8 mouse cellular contexts compared by ENCODE assay signal in genomic region chrX:20291282-20292039, GRCm38 (mm10). TPM values are rescaled to one million over a fixed set of nuclear protein-coding genes. Genes with fewer than 3 reads are reported as not detected.
DNase-seq lines count a peak whose midpoint lies in the region; ATAC-seq lines count a peak whose summit lies in the region.

Gene Slc9a7 (minus strand): TSS chrX:20291807.

- no peaks in the 10 kb centered on the region for H3K27me3 ChIP-seq in forebrain, embryonic 15.5 days
- peaks cover 9% of the 10 kb centered on the region for H3K27me3 ChIP-seq in liver, embryonic 16.5 days (ENCODE audit: control insufficient read depth, insufficient read depth, low read depth, low read length)
- no peaks in the 10 kb centered on the region for H3K27me3 ChIP-seq in neural tube, embryonic 12.5 days (replicated peaks)
- no peaks in the 10 kb centered on the region for H3K27me3 ChIP-seq in stomach, embryonic 16.5 days (ENCODE audit: control insufficient read depth, insufficient read depth, low read length)

- peak within 1 kb of the TSS; percentile 63 for H3K9ac ChIP-seq in forebrain, embryonic 15.5 days (replicated peaks)
- H3K9ac ChIP-seq in liver, embryonic 16.5 days (ENCODE audit: low read depth, low read length) = no peak within 1 kb of the TSS
- H3K9ac ChIP-seq in neural tube, embryonic 12.5 days = peak within 1 kb of the TSS; percentile 55
- H3K9ac ChIP-seq in stomach, embryonic 16.5 days (ENCODE audit: low read length) = peak within 1 kb of the TSS; percentile 63

- no peaks in the 10 kb centered on the region for H3K9me3 ChIP-seq in forebrain, embryonic 15.5 days
- no peaks in the 10 kb centered on the region for H3K9me3 ChIP-seq in liver, embryonic 16.5 days (replicated peaks; ENCODE audit: control insufficient read depth, low read length)
- no peaks in the 10 kb centered on the region for H3K9me3 ChIP-seq in neural tube, embryonic 12.5 days
- no peaks in the 10 kb centered on the region for H3K9me3 ChIP-seq in stomach, embryonic 16.5 days (replicated peaks; ENCODE audit: control insufficient read depth, low read length)

- intact Hi-C loops in heart, postnatal 10 days (cut with DNase I) = no loop called here

- H3K4me3 ChIP-seq in brown adipose tissue, adult 24 weeks (ENCODE audit: insufficient read depth, low read depth, low read length) = peak within 1 kb of the TSS; percentile 49
- H3K4me3 ChIP-seq in forebrain, embryonic 15.5 days = peak within 1 kb of the TSS; percentile 64
- H3K4me3 ChIP-seq in liver, embryonic 16.5 days (ENCODE audit: low read depth, low read length) = peak within 1 kb of the TSS; percentile 53
- H3K4me3 ChIP-seq in neural tube, embryonic 12.5 days = peak within 1 kb of the TSS; percentile 56
- peak within 1 kb of the TSS; percentile 58 for H3K4me3 ChIP-seq in stomach, embryonic 16.5 days (replicated peaks; ENCODE audit: low read length)

- 11% methylated on average over 43 of the region's 65 CpGs for whole genome bisulfite sequencing in forebrain, embryonic 15.5 days
- WGBS in liver, embryonic 16.5 days (ENCODE audit: insufficient replicate concordance) = 16% methylated on average over 58 of the region's 65 CpGs
- WGBS in neural tube, embryonic 12.5 days = 15% methylated on average over 54 of the region's 65 CpGs
- 12% methylated on average over 45 of the region's 65 CpGs for WGBS in stomach, embryonic 16.5 days

- peak within 1 kb of the TSS; percentile 59 for H3K4me2 ChIP-seq in forebrain, embryonic 15.5 days (replicated peaks)
- H3K4me2 ChIP-seq in liver, embryonic 16.5 days (ENCODE audit: low read depth, low read length) = peak within 1 kb of the TSS; percentile 61
- H3K4me2 ChIP-seq in neural tube, embryonic 12.5 days (replicated peaks) = peak within 1 kb of the TSS; percentile 67
- peak within 1 kb of the TSS; percentile 72 for H3K4me2 ChIP-seq in stomach, embryonic 16.5 days (ENCODE audit: low read depth, low read length)

- peak; percentile 91 for ATAC-seq in forebrain, embryonic 15.5 days (replicated peaks)
- ATAC-seq in liver, embryonic 16.5 days (ENCODE audit: low read depth) = peak; percentile 75
- peak; percentile 91 for ATAC-seq in neural tube, embryonic 12.5 days (ENCODE audit: low FRiP score, low read depth)
- ATAC-seq in stomach, embryonic 16.5 days (ENCODE audit: insufficient read depth, low FRiP score) = peak; percentile 80; the same call in 1 of the 2 replicates

- H3K4me1 ChIP-seq in brown adipose tissue, adult 24 weeks (ENCODE audit: control insufficient read depth, insufficient read depth, insufficient read length, low read length) = no peaks in the 10 kb centered on the region
- H3K4me1 ChIP-seq in forebrain, embryonic 15.5 days = no peaks in the 10 kb centered on the region
- H3K4me1 ChIP-seq in liver, embryonic 16.5 days (ENCODE audit: control insufficient read depth, low read depth, low read length) = no peaks in the 10 kb centered on the region
- no peaks in the 10 kb centered on the region for H3K4me1 ChIP-seq in neural tube, embryonic 12.5 days
- no peaks in the 10 kb centered on the region for H3K4me1 ChIP-seq in stomach, embryonic 16.5 days (ENCODE audit: control insufficient read depth, insufficient read depth, low read length)

- H3K36me3 ChIP-seq in forebrain, embryonic 15.5 days = no peaks in the 10 kb centered on the region
- no peaks in the 10 kb centered on the region for H3K36me3 ChIP-seq in liver, embryonic 16.5 days (ENCODE audit: control insufficient read depth, insufficient read depth)
- H3K36me3 ChIP-seq in neural tube, embryonic 12.5 days = no peaks in the 10 kb centered on the region
- no peaks in the 10 kb centered on the region for H3K36me3 ChIP-seq in stomach, embryonic 16.5 days (ENCODE audit: control insufficient read depth, insufficient read depth, low read length)

- H3K27ac ChIP-seq in brown adipose tissue, adult 24 weeks (replicated peaks; ENCODE audit: low read depth, low read length) = no peak within 1 kb of the TSS
- 0 out of 2 replicates have a peak within 1 kb of the TSS, but pooled peaks have one; percentile 27 for H3K27ac ChIP-seq in forebrain, embryonic 15.5 days (replicated peaks)
- no peak within 1 kb of the TSS for H3K27ac ChIP-seq in liver, embryonic 16.5 days (ENCODE audit: low read length)
- H3K27ac ChIP-seq in neural tube, embryonic 12.5 days = no peak within 1 kb of the TSS
- H3K27ac ChIP-seq in stomach, embryonic 16.5 days (ENCODE audit: low read length) = no peak within 1 kb of the TSS

- peak; percentile 81 for DNase-seq in B cell, adult 2 months
- DNase-seq in heart, postnatal 10 days = peak; percentile 56 to 67
- DNase-seq in kidney, postnatal 4 days = peak; percentile 65 to 80

RNA-seq across cellular contexts. Expression of gene Slc9a7, which starts in this region (rescaled TPM):
- not detected in 2 replicates for polyA plus RNA-seq in brown adipose tissue, adult 24 weeks (2012; ENCODE audit: insufficient read depth, insufficient read length, missing spikeins)
- polyA plus RNA-seq in forebrain, embryonic 15.5 days (2015; fragmentation: Nextera tagmentation; extraction: Ambion mirVana) = 5.0 and 5.3 TPM in 2 replicates
- total RNA-seq in heart, postnatal 10 days (2021) = 10 to 100 TPM in 1 of 2 experiments, 1 to 10 TPM in 1; 9.4 to 11.2 TPM
- polyA plus RNA-seq in liver, embryonic 16.5 days (2015; fragmentation: Nextera tagmentation; extraction: Ambion mirVana) = 0.23 and 0.63 TPM in 2 replicates
- polyA plus RNA-seq in neural tube, embryonic 12.5 days (2016; fragmentation: Nextera tagmentation; extraction: Ambion mirVana) = 3.4 and 5.0 TPM in 2 replicates
- 0.59 and 0.70 TPM in 2 replicates for polyA plus RNA-seq in stomach, embryonic 16.5 days (2015; fragmentation: Nextera tagmentation; extraction: Ambion mirVana)

Comparison
In these comparisons a context has a peak if more than half of its experiments do, and no peak if none do; other contexts are left out.
1. Peak in ATAC-seq, H3K4me3 ChIP-seq and H3K4me2 ChIP-seq in liver, embryonic 16.5 days; RNA of the gene not detected or under 1 TPM.
2. Peak in ATAC-seq, H3K4me3 ChIP-seq, H3K9ac ChIP-seq and H3K4me2 ChIP-seq in stomach, embryonic 16.5 days; RNA of the gene not detected or under 1 TPM.